Mouse (Mus musculus) testis, postnatal 10 days (tissue): ENCODE data around the gene Ehmt1.
A peak's percentile ranks its signal among the peaks of the same experiment; 100 is the strongest.
"Not testable (repeated sequence)": the region's sequence is repeated elsewhere in the genome, so short reads cannot be mapped to it uniquely, and the experiment has no call there.

ENCODE experiments used
- DNase-seq: peaks from one replicate; pipeline ENCODE4 v3.0.0; 2021; ENCODE audit warnings: low spot score

Gene Ehmt1

DNA sequence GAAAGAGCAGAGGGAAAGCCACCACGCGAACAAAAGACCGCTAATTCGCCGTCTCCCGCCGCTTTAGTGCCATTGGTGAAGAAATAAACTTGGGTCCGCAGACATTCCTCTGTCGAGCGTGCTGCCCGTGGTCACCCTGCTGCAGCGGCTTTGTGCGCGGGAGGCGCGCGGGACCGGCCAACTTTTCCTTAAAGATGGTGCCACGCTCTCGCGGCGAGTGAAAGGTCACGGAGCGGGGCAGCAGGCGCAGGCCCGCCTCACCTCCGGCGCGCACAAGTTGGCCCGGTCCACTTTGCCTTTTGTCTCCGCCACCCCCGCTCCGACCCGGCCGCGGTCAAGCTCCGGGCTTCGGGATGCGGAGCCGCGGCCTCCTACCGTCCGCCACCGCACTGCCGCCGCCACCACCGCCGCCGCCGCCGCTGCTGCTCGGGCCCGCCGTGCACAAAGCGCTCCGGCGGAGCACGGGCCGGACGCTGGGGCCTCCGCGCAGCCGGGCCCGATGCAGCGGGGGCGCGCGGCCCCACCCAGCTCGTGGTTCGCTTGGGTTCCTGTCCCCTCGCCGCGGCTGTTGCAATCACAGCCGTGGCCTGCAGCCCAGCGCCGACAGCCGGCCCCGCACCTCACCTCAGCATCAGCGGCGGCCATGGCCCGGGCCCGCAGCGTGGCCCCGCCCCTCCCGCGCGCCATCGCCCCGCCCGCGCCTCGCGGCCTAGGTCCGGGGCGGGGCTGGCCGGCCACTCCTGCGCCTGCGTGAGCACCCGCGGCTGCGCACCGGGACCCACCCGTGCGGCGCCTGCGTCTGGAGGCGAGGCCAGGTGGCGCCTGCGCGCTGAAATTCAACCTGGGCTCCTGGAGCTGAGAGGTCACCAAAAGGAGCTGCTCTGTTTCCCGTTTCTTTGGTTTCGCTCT is at the start of gene Ehmt1:
Gene Ehmt1, minus strand, starts transcription at position 685 of the 909 bp plus-strand sequence.
- DNase-seq, result peak; percentile 97

GRCm38 (mm10) chr2:24962304-24963000 is 43.0 kb upstream of the Ehmt1 start, which contains the start of gene Dph7:
TSS of gene Dph7 (plus strand) at chr2:24962400.
- DNase-seq, result peak; percentile 91

- peak; percentile 56 for DNase-seq
Observed at GRCm38 (mm10) chr2:24960910-24961309, 41.5 kb upstream of the Ehmt1 start.

DNA sequence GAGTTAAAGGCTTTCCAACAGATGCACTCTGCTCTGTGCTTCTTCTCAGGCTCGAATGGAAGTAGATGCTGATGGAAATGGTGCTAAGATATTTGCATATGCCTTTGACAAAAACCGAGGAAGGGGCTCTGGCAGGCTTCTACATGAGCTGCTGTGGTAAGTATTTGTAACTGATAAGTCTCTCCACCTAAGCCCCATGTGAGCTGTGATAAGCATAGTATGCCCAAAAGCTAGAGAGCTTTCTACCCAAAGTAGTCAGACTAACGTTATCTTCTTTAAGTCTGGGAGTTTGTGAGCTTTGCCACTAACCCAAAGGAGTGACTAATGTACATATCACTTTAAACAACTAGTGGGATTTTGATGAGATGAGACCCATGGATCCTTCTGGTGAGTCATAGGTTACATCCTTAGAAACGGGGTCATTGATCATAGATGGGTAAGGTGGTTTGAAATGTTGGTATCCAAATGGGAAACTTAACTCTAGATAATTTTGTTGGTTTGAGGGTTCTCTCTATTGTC is 33.2 kb upstream of the Ehmt1 start:
- DNase-seq, result no peak

- DNase-seq, result no peak
Observed at GRCm38 (mm10) chr2:24950189-24950535, 30.7 kb upstream of the Ehmt1 start.

DNA sequence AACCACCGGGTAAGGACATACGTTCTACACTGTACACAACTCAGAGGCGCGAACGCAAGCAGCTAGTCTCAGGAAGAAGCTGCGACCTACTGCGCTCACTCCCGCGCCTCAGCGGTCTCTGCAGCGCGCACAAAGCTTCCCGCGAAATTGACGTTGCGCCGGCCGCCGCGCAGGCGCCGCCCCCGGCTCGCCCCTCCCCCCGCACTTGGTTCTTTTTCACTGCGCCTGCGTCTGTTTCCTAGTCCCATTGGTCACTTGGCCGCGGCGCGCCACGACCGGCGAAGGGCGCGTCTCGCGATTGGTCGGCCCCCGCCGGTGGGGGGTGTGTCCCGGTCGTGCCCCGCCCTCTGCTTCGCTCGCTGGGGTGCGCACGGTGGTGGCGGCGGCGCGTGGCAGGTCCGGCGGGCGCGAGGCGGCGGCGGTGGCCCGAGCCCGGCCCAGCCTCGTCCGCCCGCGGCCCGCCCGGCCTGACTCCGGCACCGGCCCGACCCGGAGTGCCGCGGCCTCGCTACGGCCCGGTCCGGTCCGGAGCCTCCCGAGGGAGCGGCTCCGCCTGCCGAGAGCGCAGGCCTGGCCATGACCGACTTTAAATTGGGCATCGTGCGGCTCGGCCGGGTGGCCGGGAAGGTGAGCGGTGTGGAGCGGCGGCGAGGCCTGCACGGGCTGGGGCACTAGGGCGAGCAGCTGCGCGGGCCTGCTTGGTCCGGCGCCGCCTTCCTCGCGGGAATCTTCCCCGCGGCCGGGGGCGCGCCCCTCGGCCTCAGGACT is 30.2 kb upstream of the Ehmt1 start, which contains the start of gene Zmynd19:
Gene Zmynd19, plus strand, starts transcription at position 372 of the 768 bp plus-strand sequence.
- peak; percentile 99 for DNase-seq

GRCm38 (mm10) chr2:24944304-24944703 is 24.9 kb upstream of the Ehmt1 start:
- not testable (repeated sequence) for DNase-seq

GRCm38 (mm10) chr2:24942092-24942491 is 22.7 kb upstream of the Ehmt1 start:
- no peak for DNase-seq

DNA sequence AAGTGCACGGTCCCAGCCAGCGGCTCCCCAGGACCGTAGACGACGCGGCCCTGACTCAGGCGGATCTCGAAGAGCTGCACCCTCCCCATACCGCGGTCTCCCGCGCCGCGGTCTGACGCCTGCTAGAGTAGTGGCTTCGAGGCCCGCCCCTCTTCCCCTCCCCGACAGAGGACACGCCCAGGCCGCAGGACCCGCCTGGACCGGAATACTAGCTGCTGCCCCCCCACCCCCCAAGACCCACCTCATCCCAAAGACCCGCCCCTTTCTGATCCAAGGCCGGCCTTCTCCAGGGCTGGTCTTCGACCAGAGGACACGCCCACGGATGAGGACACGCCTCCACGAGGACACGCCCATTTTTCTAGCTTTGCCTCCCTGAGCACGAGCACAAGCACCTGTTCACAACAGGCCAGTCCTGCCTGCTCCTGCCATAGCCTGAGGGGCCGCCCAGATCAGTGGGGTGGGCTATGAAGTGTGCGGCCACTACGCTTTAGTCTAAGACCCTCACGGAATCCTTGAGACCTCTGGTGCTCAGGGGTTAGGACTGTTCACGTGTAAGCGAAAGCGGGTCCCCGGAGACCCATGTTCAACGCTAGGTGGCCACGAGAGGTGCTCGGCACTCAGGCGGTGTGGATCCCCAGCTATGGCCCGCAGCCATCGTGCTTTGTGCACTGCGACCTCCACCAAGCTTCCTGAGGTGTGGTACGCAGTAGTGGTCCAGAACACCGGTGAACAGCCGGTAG is 15.8 kb upstream of the Ehmt1 start, which contains the start of gene Arrdc1:
Gene Arrdc1, minus strand, starts transcription at position 196 of the 740 bp plus-strand sequence.
- DNase-seq, result peak; percentile 96

- peak; percentile 46 for DNase-seq
Observed at GRCm38 (mm10) chr2:24934441-24934963, 15.1 kb upstream of the Ehmt1 start.

DNA sequence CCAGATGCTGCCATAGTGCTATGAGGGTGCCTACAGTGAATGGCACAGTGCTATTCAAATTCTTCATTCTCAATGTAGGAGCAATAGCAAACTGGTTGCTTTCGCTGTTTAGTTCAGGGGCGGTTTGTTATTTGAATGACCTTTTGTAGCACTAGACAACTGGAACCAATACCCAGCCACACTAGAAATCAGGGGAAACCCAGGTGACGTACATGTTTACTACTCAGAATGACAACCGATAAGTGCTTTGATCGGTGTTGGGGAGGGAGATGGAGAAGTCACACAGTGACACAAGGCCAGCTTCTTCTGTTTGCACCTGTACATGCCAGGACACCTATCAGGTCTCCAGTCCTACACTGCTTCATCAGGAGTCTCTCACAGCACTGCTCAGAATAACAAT is 10.2 kb upstream of the Ehmt1 start:
- DNase-seq, result no peak

DNA sequence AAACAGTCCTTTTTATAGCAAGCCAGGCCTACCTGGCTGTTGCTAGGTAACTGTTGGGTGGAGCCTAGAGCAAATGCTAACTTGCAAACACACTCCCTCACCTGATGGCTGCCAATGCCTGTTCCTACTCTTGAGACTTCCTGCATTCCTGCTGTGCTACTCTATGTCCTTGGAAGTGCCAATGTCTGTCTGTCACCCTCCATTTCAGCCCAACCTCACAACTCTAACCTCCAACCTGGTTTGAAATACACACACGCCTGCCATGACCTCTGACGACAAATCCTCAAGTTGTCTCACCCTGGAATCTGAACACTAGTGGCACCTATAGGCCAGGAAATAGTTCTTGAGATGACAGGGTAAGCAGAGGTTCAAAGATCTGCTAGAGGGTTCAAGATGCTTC is 9.7 kb upstream of the Ehmt1 start:
- DNase-seq, result no peak

DNA sequence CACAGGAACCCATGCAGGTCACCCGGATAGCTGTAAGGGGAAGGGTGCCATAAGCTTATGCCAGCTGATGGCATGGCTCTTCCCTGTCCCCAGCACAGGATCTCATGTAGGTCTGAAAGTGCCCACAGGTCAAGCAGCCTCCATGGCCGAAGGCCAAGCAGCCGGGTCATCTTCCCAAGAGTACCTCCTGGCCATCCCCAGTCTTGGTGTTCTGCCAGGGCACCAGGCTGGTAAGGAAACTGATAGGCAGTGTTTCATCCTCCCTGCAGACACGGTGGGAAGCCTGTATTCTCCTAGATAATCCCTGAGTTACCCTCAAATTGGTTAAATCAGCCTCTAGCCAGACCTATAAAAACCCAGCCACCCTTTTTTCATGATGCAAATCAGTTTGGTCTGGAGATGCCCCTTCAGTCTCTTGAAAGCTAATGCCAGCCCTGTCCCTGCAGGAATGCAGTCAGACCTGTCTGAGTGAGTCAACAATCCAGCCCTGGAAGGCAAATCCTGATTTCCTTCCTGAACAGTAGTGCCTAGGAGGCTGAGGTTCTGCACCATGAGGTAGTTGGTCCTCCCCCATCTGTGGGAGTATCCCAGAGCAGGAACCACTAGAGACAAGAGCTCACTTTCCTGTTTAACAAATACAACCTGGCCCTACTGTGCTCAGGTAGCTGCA is 8.5 kb upstream of the Ehmt1 start:
- peak; percentile 67 for DNase-seq

DNA sequence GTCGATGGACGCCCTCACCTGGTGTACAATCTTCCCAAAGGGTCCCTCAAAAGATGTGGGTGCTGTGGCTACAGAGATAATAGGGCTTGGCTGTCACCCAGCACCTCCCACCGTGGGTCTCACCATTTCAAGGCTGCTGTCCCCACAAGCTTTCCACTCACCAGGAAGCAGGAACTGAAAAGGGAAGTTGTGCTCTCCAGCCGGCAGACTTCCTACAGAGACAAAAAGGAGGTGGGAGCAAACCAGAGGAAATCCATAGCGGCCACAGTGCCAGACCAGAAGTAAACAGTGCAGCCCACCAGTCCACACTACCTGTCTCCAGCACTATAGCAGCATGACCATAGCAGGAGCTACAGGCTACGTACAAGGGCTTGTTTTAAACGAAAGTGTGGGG is 7.5 kb upstream of the Ehmt1 start:
- DNase-seq, result no peak

GRCm38 (mm10) chr2:24926345-24926964 is 7.0 kb upstream of the Ehmt1 start:
- DNase-seq, result no peak

DNA sequence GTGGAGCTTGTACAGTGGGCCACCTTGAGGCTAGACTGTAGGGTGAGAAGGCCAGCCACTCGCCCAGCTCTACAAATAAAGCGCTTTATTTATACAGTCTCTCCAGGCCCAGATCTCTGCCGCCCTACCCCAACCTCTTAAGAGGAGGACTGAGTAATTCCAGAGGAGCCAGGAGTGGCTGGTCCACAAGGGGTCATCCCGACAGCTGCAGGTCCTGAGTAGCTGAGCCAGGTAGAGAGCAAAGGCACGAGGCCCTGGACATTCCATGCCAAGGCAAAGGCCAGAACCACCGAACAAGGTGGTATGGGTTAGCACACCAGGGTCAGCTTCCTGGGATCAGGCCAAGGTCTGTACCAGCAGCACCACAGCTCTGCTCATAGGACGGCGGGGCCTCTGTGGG is 5.9 kb upstream of the Ehmt1 start:
- DNase-seq, result no peak

DNA sequence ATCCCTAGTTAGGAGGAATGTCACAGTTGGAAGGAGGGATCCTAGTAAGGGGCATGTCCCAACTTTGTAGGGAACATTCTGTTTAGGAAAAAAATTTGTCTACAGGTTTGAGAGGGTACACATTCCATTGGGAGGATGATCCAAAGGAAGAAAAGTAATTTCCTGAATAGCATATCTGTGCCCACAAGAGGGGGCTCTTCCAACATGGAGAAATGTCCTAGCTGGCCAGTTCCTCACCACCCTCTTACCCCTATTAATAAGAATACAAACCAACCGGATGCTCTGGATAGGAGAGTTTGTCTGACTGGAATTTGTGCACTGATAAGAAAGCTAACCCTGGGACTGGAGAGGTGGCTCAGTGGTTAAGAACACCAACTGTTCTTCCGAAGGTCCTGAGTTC is 4.1 kb upstream of the Ehmt1 start:
- no peak for DNase-seq

GRCm38 (mm10) chr2:24919839-24920175 is 393 bp upstream of the Ehmt1 start:
- DNase-seq, result no peak

GRCm38 (mm10) chr2:24914762-24915161 is 4.7 kb downstream of the Ehmt1 start:
- no peak for DNase-seq

GRCm38 (mm10) chr2:24912589-24912988 is 6.8 kb downstream of the Ehmt1 start:
- DNase-seq, result no peak
